Mouse (Mus musculus) liver, adult 2 months (tissue): ENCODE data around the gene N4bp1. TPM values are rescaled to one million over a fixed set of nuclear protein-coding genes. Genes with fewer than 3 reads are reported as not detected.
A peak's percentile ranks its signal among the peaks of the same experiment; 100 is the strongest.

Source experiments
- DNase-seq: peaks from one replicate; pipeline ENCODE4 v3.0.0-alpha.2; 2011; ENCODE audit warnings: low read depth, low spot score; ENCODE audit errors: extremely low read depth
- H3K27ac ChIP-seq: fragments of 200-500 bp; replicated peaks from 2 replicates; pipeline ENCODE4 v1.5.1; 2012; ENCODE audit warnings: low read depth, mild to moderate bottlenecking, control low read depth, inconsistent platforms, low read length; ENCODE audit not compliant: insufficient read depth
- H3K27me3 ChIP-seq: fragments of 200-500 bp; 2 replicates; pipeline ENCODE4 v1.6.1; 2012; ENCODE audit warnings: mild to moderate bottlenecking, moderate library complexity, low read length, inconsistent platforms; ENCODE audit not compliant: control insufficient read depth, insufficient read depth
- H3K36me3 ChIP-seq: fragments of 200-500 bp; 2 replicates; pipeline ENCODE4 v1.6.1; 2012; ENCODE audit warnings: low read length, inconsistent platforms; ENCODE audit not compliant: control insufficient read depth, insufficient read depth
- H3K4me1 ChIP-seq: fragments of 200-500 bp; 2 replicates; pipeline ENCODE4 v1.6.1; 2011; ENCODE audit warnings: low read length; ENCODE audit not compliant: control insufficient read depth, insufficient read depth
- H3K4me3 ChIP-seq: fragments of 200-500 bp; 2 replicates; pipeline ENCODE4 v1.5.1; 2011; ENCODE audit warnings: low read depth, mild to moderate bottlenecking, control low read depth, low read length, moderate library complexity; ENCODE audit not compliant: insufficient read depth
- H3K79me2 ChIP-seq: fragments of 200-500 bp; 2 replicates; pipeline ENCODE4 v1.6.1; 2012; ENCODE audit warnings: inconsistent platforms, mild to moderate bottlenecking, low read length, moderate library complexity; ENCODE audit not compliant: control insufficient read depth, insufficient read depth
- H3K9ac ChIP-seq: fragments of 200-500 bp; 2 replicates; pipeline ENCODE4 v1.6.1; 2012; ENCODE audit warnings: low read depth, mild to moderate bottlenecking, control low read depth, inconsistent platforms, low read length
- CTCF ChIP-seq: fragments of 200-500 bp; IDR thresholded peaks from 2 replicates; pipeline ENCODE4 v1.5.1; 2011; ENCODE audit warnings: low read depth, low read length, control low read depth
- POLR2A ChIP-seq: fragments of 200-500 bp; IDR thresholded peaks from 2 replicates; pipeline ENCODE4 v1.6.1; 2011; ENCODE audit warnings: low read length, control low read depth; ENCODE audit not compliant: insufficient read depth; ENCODE audit errors: extremely low read depth
- WGBS: fragments of 180-500 bp; shearing (Covaris S2); methylation state at CpG from one replicate; pipeline ENCODE4 v1.1.7; 2018; 5-methylcytosine and 5-hydroxymethylcytosine counted together
- polyA plus RNA-seq: library from polyadenylated mRNA; depleted of rRNA; stranded (reverse); fragments of >200 nt; gene quantifications from 2 replicates; pipeline ENCODE4 v1.2.3, GENCODE M21; 2012
- total RNA-seq: library from RNA; depleted of rRNA; stranded (reverse); fragments of >200 nt; gene quantifications from 2 replicates; pipeline ENCODE4 v1.2.3, GENCODE M21; 2014

N4bp1 gene
- total and polyA plus RNA-seq, 2 experiments, result 3.5 to 5.1 TPM

DNA sequence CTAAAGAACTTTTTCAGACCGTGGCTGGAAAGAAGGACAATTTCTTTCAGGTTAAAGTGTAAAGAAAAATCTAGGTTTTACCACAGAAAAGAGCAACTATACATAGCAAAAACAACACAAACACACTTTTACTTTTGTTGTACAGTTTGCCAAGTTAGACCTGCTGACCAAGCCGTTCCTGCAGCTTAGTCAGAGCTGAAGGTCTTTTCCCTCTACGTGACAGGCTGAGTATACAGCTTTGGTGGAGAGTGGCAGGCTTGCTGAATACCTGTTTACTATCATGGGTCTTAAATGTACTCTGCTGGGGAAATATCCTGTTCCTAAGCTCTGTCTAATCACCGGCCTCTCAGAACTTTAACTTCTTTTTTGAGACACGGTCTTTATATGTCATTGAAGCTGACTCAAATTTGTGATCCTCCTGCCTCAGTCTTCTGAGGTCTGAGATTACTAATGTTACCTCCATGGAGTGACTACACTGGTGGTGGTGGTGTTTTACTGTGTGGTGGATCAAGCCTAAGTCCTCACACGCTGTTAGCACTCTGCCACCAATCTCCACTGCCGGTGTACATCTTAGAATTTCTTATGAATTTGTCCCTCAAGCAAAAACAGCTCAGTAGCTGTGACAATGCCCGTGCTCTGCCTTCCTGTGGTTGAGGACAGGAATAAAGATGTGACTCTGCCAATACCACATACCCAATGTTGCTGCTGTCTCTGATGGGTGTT lies 31.6 kb downstream of the N4bp1 start:
- DNase-seq, result no peak
- no peak overlapping the region for H3K27ac ChIP-seq
- no peak overlapping the region for H3K9ac ChIP-seq
- WGBS, result 89% methylated on average over 8 of the region's 8 CpGs
- H3K79me2 ChIP-seq, result peaks cover 3% of the 10 kb centered on the region; the same call in 1 of the 2 replicates
- no peaks in the 10 kb centered on the region for H3K27me3 ChIP-seq
- no peaks in the 10 kb centered on the region for H3K4me1 ChIP-seq
- H3K36me3 ChIP-seq, result peaks cover 3% of the 10 kb centered on the region; the same call in 1 of the 2 replicates
- H3K4me3 ChIP-seq, result no peak overlapping the region
- no peak for TF ChIP-seq CTCF
- no peak for TF ChIP-seq POLR2A

DNA sequence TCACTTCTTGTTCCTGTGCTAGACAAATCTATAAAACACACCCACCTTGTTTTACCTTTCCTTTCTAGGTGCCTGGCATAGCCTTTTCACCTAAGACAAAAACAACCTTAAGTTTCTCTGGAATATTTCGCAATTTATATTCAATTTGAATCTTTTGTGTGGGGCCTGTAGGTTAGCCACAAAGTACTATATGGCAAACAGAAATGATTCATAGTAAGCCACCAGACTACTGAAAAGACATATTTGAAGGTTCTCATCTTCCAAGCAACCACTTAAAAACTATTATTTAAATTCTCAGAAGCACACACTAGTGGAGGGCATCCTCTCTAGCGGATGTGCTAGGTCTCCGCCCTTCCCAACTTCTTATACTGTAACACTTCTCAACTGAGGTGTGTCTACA lies 32.6 kb downstream of the N4bp1 start:
- H3K27me3 ChIP-seq, result no peaks in the 10 kb centered on the region
- no peak for DNase-seq
- no peak overlapping the region for H3K27ac ChIP-seq
- no peaks in the 10 kb centered on the region for H3K4me1 ChIP-seq
- peaks cover 11% of the 10 kb centered on the region for H3K36me3 ChIP-seq
- TF ChIP-seq POLR2A (no peak), CTCF (no peak)
- no peak overlapping the region for H3K9ac ChIP-seq
- no peak overlapping the region for H3K4me3 ChIP-seq
- H3K79me2 ChIP-seq, result peaks cover 3% of the 10 kb centered on the region; the same call in 1 of the 2 replicates
- 94% methylated on average over 3 of the region's 3 CpGs for WGBS

- H3K4me3 ChIP-seq, result no peak overlapping the region
- H3K27me3 ChIP-seq, result no peaks in the 10 kb centered on the region
- H3K79me2 ChIP-seq, result no peaks in the 10 kb centered on the region
- no peak overlapping the region for H3K9ac ChIP-seq
- H3K27ac ChIP-seq, result no peak overlapping the region
- H3K4me1 ChIP-seq, result no peaks in the 10 kb centered on the region
- no peak for DNase-seq
- peaks cover 17% of the 10 kb centered on the region for H3K36me3 ChIP-seq
- WGBS, result 97% methylated on average over 5 of the region's 5 CpGs
- no peak for TF ChIP-seq POLR2A
- TF ChIP-seq CTCF, result no peak
Observed at GRCm38 (mm10) chr8:86848876-86849275, 36.2 kb downstream of the N4bp1 start.

GRCm38 (mm10) chr8:86848401-86848800 lies 36.7 kb downstream of the N4bp1 start:
- Histone ChIP-seq H3K4me3 (no peak overlapping the region), H3K4me1 (no peaks in the 10 kb centered on the region), H3K27ac (no peak overlapping the region), H3K27me3 (no peaks in the 10 kb centered on the region), H3K9ac (no peak overlapping the region), H3K79me2 (no peaks in the 10 kb centered on the region), H3K36me3 (peaks cover 17% of the 10 kb centered on the region)
- DNase-seq, result peak; percentile 22
- 49% methylated on average over 6 of the region's 6 CpGs for whole genome bisulfite sequencing
- TF ChIP-seq POLR2A (no peak), CTCF (no peak)

DNA sequence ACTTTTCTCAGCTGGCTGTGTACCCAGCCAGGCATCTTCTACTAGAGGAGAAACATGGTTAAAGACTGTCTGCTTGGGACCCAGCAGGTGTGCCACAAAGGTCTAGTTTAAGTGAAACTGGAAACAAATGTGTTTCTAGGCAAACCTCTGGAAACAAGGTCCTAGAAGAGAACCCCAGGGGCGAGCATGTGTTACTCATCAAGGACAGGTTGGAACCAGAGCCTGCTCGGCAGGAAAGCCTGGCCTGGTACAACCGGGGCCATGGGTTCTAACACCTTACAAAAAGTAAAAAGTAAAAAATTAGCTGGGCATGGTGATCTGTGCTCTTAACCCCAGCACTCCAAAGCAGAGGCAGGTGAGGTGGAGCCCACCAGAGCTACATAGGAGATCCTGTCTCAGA lies 38.0 kb downstream of the N4bp1 start:
- Histone ChIP-seq H3K36me3 (peaks cover 17% of the 10 kb centered on the region), H3K27me3 (no peaks in the 10 kb centered on the region), H3K4me1 (no peaks in the 10 kb centered on the region), H3K79me2 (no peaks in the 10 kb centered on the region), H3K4me3 (no peak overlapping the region), H3K9ac (no peak overlapping the region), H3K27ac (no peak overlapping the region)
- WGBS, result 96% methylated on average over 3 of the region's 3 CpGs
- no peak for DNase-seq
- TF ChIP-seq POLR2A, result no peak
- TF ChIP-seq CTCF, result no peak

DNA sequence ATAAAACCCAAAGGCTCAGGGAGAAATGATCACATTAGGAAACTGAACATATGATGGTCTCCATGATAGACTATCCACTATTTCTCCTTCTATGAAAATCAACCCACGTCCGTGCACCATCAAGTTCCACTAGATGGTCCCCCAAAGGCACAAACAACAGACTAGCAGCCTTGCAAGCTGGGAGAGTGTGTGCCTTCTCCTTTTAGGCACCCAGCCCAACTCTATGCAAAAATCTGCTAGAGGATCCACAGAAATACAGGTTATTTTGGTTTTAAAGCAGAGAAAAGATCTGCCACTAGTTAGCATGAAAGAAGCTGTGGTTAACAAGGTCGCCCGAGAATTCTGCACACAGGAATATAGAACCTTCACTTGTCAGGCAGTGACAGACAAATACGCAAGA lies 39.2 kb downstream of the N4bp1 start:
- peaks cover 17% of the 10 kb centered on the region for H3K36me3 ChIP-seq
- no peaks in the 10 kb centered on the region for H3K4me1 ChIP-seq
- 93% methylated on average over 5 of the region's 5 CpGs for WGBS

More for the DNA sequence above, 39.2 kb downstream of the N4bp1 start:
- no peak for DNase-seq
- Histone ChIP-seq H3K27ac (no peak overlapping the region), H3K4me3 (no peak overlapping the region), H3K27me3 (no peaks in the 10 kb centered on the region), H3K9ac (no peak overlapping the region), H3K79me2 (no peaks in the 10 kb centered on the region)
- no peak for TF ChIP-seq CTCF
- TF ChIP-seq POLR2A, result no peak
